Comparison of ENCODE assay signal across 8 mouse cellular contexts in the genomic region with DNA sequence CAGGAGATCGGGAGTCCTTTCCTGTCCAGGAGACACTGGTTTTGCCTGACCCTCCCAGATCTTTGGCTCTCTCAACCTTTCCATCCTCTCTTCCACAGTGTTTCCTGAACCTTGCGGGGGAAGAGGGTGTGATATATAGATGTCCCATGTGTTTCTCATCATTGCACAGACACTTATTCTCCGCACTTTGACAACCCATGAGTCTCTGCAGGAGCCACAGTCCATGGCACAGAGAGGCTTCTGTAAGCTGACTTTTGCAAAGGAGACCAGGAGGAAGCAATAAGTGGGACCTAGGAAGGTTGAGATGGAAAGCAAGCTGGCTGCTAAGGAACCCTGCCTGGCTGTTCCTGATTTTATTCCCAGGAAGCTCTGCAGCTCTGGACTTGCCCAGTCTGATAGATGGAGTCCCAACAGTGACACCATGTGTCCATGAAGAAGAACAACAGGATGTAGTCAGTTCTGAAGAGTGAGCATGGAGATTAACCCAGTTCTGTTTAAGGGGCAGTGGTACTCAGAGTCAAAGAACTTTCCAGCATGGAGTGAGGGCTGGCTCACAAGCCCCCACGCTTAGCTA.
A peak's percentile ranks its signal among the peaks of the same experiment; 100 is the strongest.
DNase-seq lines count a peak whose midpoint lies in the region; ATAC-seq lines count a peak whose summit lies in the region.

No protein-coding gene starts in this region.

- H3K36me3 ChIP-seq in heart, embryonic 12.5 days = no peaks in the 10 kb centered on the region
- H3K36me3 ChIP-seq in limb, embryonic 10.5 days = no peaks in the 10 kb centered on the region

- no peaks in the 10 kb centered on the region for H3K27me3 ChIP-seq in heart, embryonic 12.5 days (replicated peaks)
- no peaks in the 10 kb centered on the region for H3K27me3 ChIP-seq in limb, embryonic 10.5 days (ENCODE audit: low read depth, poor library complexity, severe bottlenecking)

- no peak overlapping the region for H3K9ac ChIP-seq in heart, embryonic 12.5 days

- H3K9me3 ChIP-seq in heart, embryonic 12.5 days (replicated peaks) = no peaks in the 10 kb centered on the region
- no peaks in the 10 kb centered on the region for H3K9me3 ChIP-seq in limb, embryonic 10.5 days (replicated peaks)

- 58% methylated on average over 4 of the region's 4 CpGs for WGBS in heart, embryonic 12.5 days
- whole genome bisulfite sequencing in limb, embryonic 10.5 days = 57% methylated on average over 4 of the region's 4 CpGs

- 0 out of 2 replicates have a peak, but pooled peaks cover 4% of the 10 kb centered on the region for H3K4me1 ChIP-seq in heart, embryonic 12.5 days (replicated peaks)
- peaks cover 13% of the 10 kb centered on the region for H3K4me1 ChIP-seq in limb, embryonic 10.5 days

- no peak overlapping the region for H3K27ac ChIP-seq in heart, embryonic 12.5 days (ENCODE audit: poor library complexity, severe bottlenecking)
- H3K27ac ChIP-seq in limb, embryonic 10.5 days = peak overlapping the region; percentile 5; the same call in 1 of the 2 replicates

- H3K4me3 ChIP-seq in heart, embryonic 12.5 days = no peak overlapping the region
- H3K4me3 ChIP-seq in limb, embryonic 10.5 days = no peak overlapping the region

- no peak for DNase-seq in heart, adult 9 months (ENCODE audit: low spot score in 2 of 2)
- peak; percentile 4 for DNase-seq in lung, postnatal 10 days
- DNase-seq in lung, adult 18-20 months = no peak
- DNase-seq in cerebellum, adult 9-11 months = peak; percentile 72
- DNase-seq in limb, embryonic 10.5 days (ENCODE audit: low spot score) = peak; percentile 37
- no peak for DNase-seq in thymus, postnatal 25 days
- DNase-seq in adrenal gland, adult 2 months = no peak

- ATAC-seq in heart, embryonic 12.5 days (ENCODE audit: insufficient number of reproducible peaks, low FRiP score) = peak; percentile 51

- no peak overlapping the region for H3K4me2 ChIP-seq in heart, embryonic 12.5 days

Comparison
In these comparisons a context has a peak if more than half of its experiments do, and no peak if none do; other contexts are left out.
1. DNase-seq: peak in lung, postnatal 10 days (single experiment), cerebellum, adult 9-11 months (single experiment) and limb, embryonic 10.5 days (single experiment); none in heart, adult 9 months (0 of 2), lung, adult 18-20 months (0 of 2), thymus, postnatal 25 days (single experiment) and adrenal gland, adult 2 months (single experiment).